Mouse (Mus musculus) erythroblast, embryonic 14.5 days (primary cell): ENCODE measurements around the gene Znrf3. TPM values are rescaled to one million over a fixed set of nuclear protein-coding genes. Genes with fewer than 3 reads are reported as not detected.

ENCODE experiments used
- H3K27me3 ChIP-seq: 2 replicates; pipeline ENCODE4 v1.6.1; 2012; ENCODE audit warnings: inconsistent platforms; ENCODE audit not compliant: control insufficient read depth
- H3K36me3 ChIP-seq: 2 replicates; pipeline ENCODE4 v1.6.1; 2012; ENCODE audit warnings: mild to moderate bottlenecking, inconsistent platforms; ENCODE audit not compliant: control insufficient read depth
- H3K4me1 ChIP-seq: 2 replicates; pipeline ENCODE4 v1.6.1; 2012; ENCODE audit warnings: inconsistent platforms; ENCODE audit not compliant: control insufficient read depth
- H3K4me3 ChIP-seq: replicated peaks from 2 replicates; pipeline ENCODE3; 2012; ENCODE audit warnings: moderate library complexity, mild to moderate bottlenecking, inconsistent platforms
- H3K9me3 ChIP-seq: 2 replicates; pipeline ENCODE4 v1.6.1; 2012; ENCODE audit warnings: low read length, inconsistent platforms, mixed read lengths; ENCODE audit not compliant: control insufficient read depth
- GATA1 ChIP-seq: IDR thresholded peaks from 2 replicates; pipeline ENCODE4 v1.6.1; 2012; ENCODE audit warnings: low read length, inconsistent platforms, mixed read lengths
- TAL1 ChIP-seq: IDR thresholded peaks from 3 replicates; pipeline ENCODE4 v1.6.1; 2012; ENCODE audit warnings: low read length, inconsistent platforms, mixed read lengths
- polyA plus RNA-seq: library from polyadenylated mRNA; stranded (reverse); fragments of >175 nt; gene quantifications from 2 replicates; pipeline ENCODE4 v1.2.3, GENCODE M21; 2012

Znrf3 gene
- polyA plus RNA-seq, 1 experiment = 0.10 TPM

GRCm38 (mm10) chr11:5444234-5444598 is 431 bp downstream of the Znrf3 start:
- H3K36me3 ChIP-seq = no peaks in the 10 kb centered on the region
- peak overlapping the region; percentile 72 for H3K4me3 ChIP-seq
- peaks cover 3% of the 10 kb centered on the region; the same call in 1 of the 2 replicates for H3K9me3 ChIP-seq
- peaks cover 33% of the 10 kb centered on the region for H3K4me1 ChIP-seq
- H3K27me3 ChIP-seq = peaks cover 40% of the 10 kb centered on the region
- TF ChIP-seq TAL1 = no peak
- TF ChIP-seq GATA1 = no peak

- Histone ChIP-seq H3K4me3 (peak overlapping the region; percentile 72), H3K4me1 (peaks cover 33% of the 10 kb centered on the region), H3K36me3 (no peaks in the 10 kb centered on the region), H3K9me3 (peaks cover 3% of the 10 kb centered on the region; the same call in 1 of the 2 replicates), H3K27me3 (peaks cover 40% of the 10 kb centered on the region)
- TF ChIP-seq TAL1 (no peak), GATA1 (no peak)
Observed at GRCm38 (mm10) chr11:5443511-5444233, 975 bp downstream of the Znrf3 start.

GRCm38 (mm10) chr11:5442590-5443021 is 2.0 kb downstream of the Znrf3 start:
- no peak for TF ChIP-seq GATA1
- no peak for TF ChIP-seq TAL1
- H3K4me1 ChIP-seq = peaks cover 33% of the 10 kb centered on the region
- peaks cover 3% of the 10 kb centered on the region; the same call in 1 of the 2 replicates for H3K9me3 ChIP-seq
- H3K36me3 ChIP-seq = no peaks in the 10 kb centered on the region
- no peak overlapping the region for H3K4me3 ChIP-seq
- peaks cover 30% of the 10 kb centered on the region for H3K27me3 ChIP-seq

- Histone ChIP-seq H3K36me3 (no peaks in the 10 kb centered on the region), H3K9me3 (no peaks in the 10 kb centered on the region), H3K4me1 (peaks cover 5% of the 10 kb centered on the region), H3K27me3 (no peaks in the 10 kb centered on the region), H3K4me3 (no peak overlapping the region)
- TF ChIP-seq GATA1 (no peak), TAL1 (no peak)
Observed at GRCm38 (mm10) chr11:5437646-5438045, 7.0 kb downstream of the Znrf3 start.

GRCm38 (mm10) chr11:5436988-5437387 is 7.7 kb downstream of the Znrf3 start:
- Histone ChIP-seq H3K4me3 (no peak overlapping the region), H3K36me3 (no peaks in the 10 kb centered on the region), H3K27me3 (no peaks in the 10 kb centered on the region), H3K4me1 (peaks cover 1% of the 10 kb centered on the region; the same call in 1 of the 2 replicates), H3K9me3 (no peaks in the 10 kb centered on the region)
- no peak for TF ChIP-seq TAL1
- no peak for TF ChIP-seq GATA1

GRCm38 (mm10) chr11:5435493-5435892 is 9.2 kb downstream of the Znrf3 start:
- H3K9me3 ChIP-seq = no peaks in the 10 kb centered on the region
- TF ChIP-seq TAL1 = no peak
- H3K27me3 ChIP-seq = no peaks in the 10 kb centered on the region
- no peak overlapping the region for H3K4me3 ChIP-seq
- no peaks in the 10 kb centered on the region; the same call in 1 of the 2 replicates for H3K4me1 ChIP-seq
- H3K36me3 ChIP-seq = no peaks in the 10 kb centered on the region

GRCm38 (mm10) chr11:5432330-5432729 is 12.3 kb downstream of the Znrf3 start:
- no peaks in the 10 kb centered on the region for H3K9me3 ChIP-seq
- H3K36me3 ChIP-seq = no peaks in the 10 kb centered on the region
- TF ChIP-seq TAL1 (no peak), GATA1 (no peak)
- peaks cover 5% of the 10 kb centered on the region for H3K4me1 ChIP-seq
- no peak overlapping the region for H3K4me3 ChIP-seq
- no peaks in the 10 kb centered on the region for H3K27me3 ChIP-seq

GRCm38 (mm10) chr11:5430863-5431262 is 13.8 kb downstream of the Znrf3 start:
- Histone ChIP-seq H3K4me3 (no peak overlapping the region), H3K36me3 (no peaks in the 10 kb centered on the region), H3K9me3 (no peaks in the 10 kb centered on the region), H3K4me1 (peaks cover 5% of the 10 kb centered on the region), H3K27me3 (no peaks in the 10 kb centered on the region)
- TF ChIP-seq GATA1 (no peak), TAL1 (no peak)

- Histone ChIP-seq H3K27me3 (no peaks in the 10 kb centered on the region), H3K9me3 (no peaks in the 10 kb centered on the region), H3K36me3 (no peaks in the 10 kb centered on the region), H3K4me1 (peaks cover 5% of the 10 kb centered on the region), H3K4me3 (no peak overlapping the region)
- TF ChIP-seq TAL1 (no peak), GATA1 (no peak)
Observed at GRCm38 (mm10) chr11:5429396-5430190, 15.1 kb downstream of the Znrf3 start.
